Mouse (Mus musculus) hindbrain, embryonic 13.5 days (tissue): ENCODE measurements around the gene Oxsr1. TPM values are rescaled to one million over a fixed set of nuclear protein-coding genes. Genes with fewer than 3 reads are reported as not detected.
"Not testable (repeated sequence)": the region's sequence is repeated elsewhere in the genome, so short reads cannot be mapped to it uniquely, and the experiment has no call there.

Source experiments
- ATAC-seq: fragments of 200-750 bp; cut with Nextera tagmentation; 2 replicates; pipeline ENCODE4 v1.8.0; 2017; ENCODE audit warnings: moderate TSS enrichment; ENCODE audit not compliant: low FRiP score
- H3K27ac ChIP-seq: fragments of 300-500 bp; sonication (generic); 2 replicates; pipeline ENCODE4 v1.5.1; 2015; ENCODE audit warnings: inconsistent platforms, mild to moderate bottlenecking, moderate library complexity
- H3K27me3 ChIP-seq: fragments of 300-500 bp; sonication (generic); 2 replicates; pipeline ENCODE4 v1.6.1; 2015; ENCODE audit warnings: mild to moderate bottlenecking, inconsistent platforms
- H3K36me3 ChIP-seq: fragments of 300-500 bp; sonication (generic); 2 replicates; pipeline ENCODE4 v1.6.1; 2015; ENCODE audit warnings: mild to moderate bottlenecking, inconsistent platforms
- H3K4me1 ChIP-seq: fragments of 300-500 bp; sonication (generic); replicated peaks from 2 replicates; pipeline ENCODE4 v1.6.1; 2015; ENCODE audit warnings: inconsistent platforms
- H3K4me2 ChIP-seq: fragments of 300-500 bp; sonication (generic); 2 replicates; pipeline ENCODE4 v1.6.1; 2015; ENCODE audit warnings: inconsistent platforms, mild to moderate bottlenecking, moderate library complexity
- H3K4me3 ChIP-seq: fragments of 300-500 bp; sonication (generic); 2 replicates; pipeline ENCODE4 v1.5.1; 2015; ENCODE audit warnings: mild to moderate bottlenecking, inconsistent platforms
- H3K9ac ChIP-seq: fragments of 300-500 bp; sonication (generic); 2 replicates; pipeline ENCODE4 v1.6.1; 2015; ENCODE audit warnings: mild to moderate bottlenecking, inconsistent platforms
- H3K9me3 ChIP-seq: fragments of 300-500 bp; sonication (generic); 2 replicates; pipeline ENCODE4 v1.6.1; 2016; ENCODE audit warnings: inconsistent platforms
- WGBS: fragments of 180-500 bp; shearing (Covaris S2); methylation state at CpG from one replicate; pipeline ENCODE4 v1.1.7; 2015; 5-methylcytosine and 5-hydroxymethylcytosine counted together
- polyA plus RNA-seq: library from polyadenylated mRNA; unstranded; fragments of >200 nt; fragmentation: Nextera tagmentation; extraction: Ambion mirVana; gene quantifications from 2 replicates; pipeline ENCODE4 v1.2.1, GENCODE M21; 2015

The Oxsr1 gene
- polyA plus RNA-seq, result 11.8 and 13.0 TPM in 2 replicates

DNA sequence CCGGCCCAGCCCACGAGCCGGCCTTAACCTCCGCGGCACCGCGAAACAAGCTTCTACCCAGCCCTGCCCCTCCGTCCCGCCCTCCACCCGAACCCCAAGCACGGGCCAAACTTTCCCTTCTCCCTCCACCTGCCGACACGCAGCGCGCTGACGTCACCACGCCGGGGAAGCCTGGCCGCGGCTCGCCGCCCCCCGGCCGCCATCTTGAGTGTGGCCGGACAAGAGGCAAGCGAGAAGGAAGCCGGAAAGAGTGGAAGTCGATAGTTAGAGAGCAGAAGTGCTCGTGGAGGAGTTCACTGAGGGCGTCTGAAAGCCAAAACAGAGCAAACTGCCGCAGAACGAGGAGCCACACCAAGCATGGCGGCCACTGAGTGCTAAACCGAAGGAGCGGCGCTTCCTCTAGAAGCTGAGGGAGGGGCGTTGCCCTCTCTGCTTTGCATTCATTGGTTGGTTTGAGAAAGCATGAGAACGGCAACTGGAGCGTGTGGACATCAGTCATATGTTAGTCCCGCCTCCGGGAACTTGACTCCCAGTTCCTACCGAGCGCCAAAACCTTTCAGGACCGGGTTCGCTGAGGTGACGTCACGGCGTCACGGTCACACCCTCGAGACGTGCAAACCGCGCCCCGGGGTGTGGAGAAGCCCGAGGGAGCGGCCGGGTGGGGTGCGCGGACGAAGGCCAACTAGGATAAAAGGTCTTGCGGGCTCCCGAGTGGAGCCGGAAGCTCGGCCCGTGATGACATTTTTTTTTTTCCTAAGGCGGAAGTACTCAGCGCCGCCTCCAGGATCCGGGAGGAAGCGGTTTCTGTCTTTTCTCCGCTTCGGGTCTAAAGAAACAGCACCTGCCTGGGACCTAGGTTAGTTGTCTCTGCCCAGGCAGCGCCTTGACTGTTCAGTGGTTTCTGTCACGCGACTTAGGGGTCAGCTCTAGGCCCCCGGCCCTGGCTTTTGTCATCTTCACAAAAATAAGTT is at the start of gene Oxsr1:
TSS of gene Oxsr1 (minus strand) at position 139 of the 971 bp plus-strand sequence.
- Histone ChIP-seq H3K27me3 (no peaks in the 10 kb centered on the region), H3K27ac (peak within 1 kb of the TSS; percentile 93), H3K4me1 (peaks cover 27% of the 10 kb centered on the region), H3K9ac (peak within 1 kb of the TSS; percentile 93), H3K4me2 (peak within 1 kb of the TSS; percentile 99), H3K4me3 (peak within 1 kb of the TSS; percentile 96), H3K9me3 (no peaks in the 10 kb centered on the region), H3K36me3 (no peaks in the 10 kb centered on the region)
- ATAC-seq, result peak; percentile 98
- under 1% methylated on average over 76 of the region's 76 CpGs for WGBS

DNA sequence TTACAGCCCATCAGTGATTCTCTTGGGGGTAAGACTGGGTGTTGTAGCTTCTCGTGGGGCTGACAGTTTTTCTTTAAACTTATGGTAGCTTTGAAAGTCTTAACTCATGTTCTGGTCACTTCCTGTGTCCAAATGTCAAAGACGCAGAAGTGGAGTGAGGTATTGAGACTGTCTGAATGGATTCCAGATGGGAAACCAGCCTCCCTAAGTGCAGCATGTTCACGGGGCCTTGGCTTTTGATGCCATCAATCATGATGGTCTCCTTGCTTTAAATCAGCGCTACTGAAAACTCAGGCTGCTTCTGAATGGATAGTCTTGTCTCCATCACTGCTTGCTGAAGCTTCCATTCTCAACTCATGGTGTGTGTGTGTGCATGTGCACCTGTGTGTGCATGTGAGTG is 49.0 kb upstream of the Oxsr1 start:
- Histone ChIP-seq H3K36me3 (no peaks in the 10 kb centered on the region), H3K27me3 (no peaks in the 10 kb centered on the region), H3K9ac (no peak overlapping the region), H3K27ac (no peak overlapping the region), H3K4me3 (no peak overlapping the region), H3K4me2 (no peak overlapping the region), H3K9me3 (no peaks in the 10 kb centered on the region), H3K4me1 (no peaks in the 10 kb centered on the region)
- WGBS, result 75% methylated on average over 4 of the region's 4 CpGs
- ATAC-seq, result no peak

DNA sequence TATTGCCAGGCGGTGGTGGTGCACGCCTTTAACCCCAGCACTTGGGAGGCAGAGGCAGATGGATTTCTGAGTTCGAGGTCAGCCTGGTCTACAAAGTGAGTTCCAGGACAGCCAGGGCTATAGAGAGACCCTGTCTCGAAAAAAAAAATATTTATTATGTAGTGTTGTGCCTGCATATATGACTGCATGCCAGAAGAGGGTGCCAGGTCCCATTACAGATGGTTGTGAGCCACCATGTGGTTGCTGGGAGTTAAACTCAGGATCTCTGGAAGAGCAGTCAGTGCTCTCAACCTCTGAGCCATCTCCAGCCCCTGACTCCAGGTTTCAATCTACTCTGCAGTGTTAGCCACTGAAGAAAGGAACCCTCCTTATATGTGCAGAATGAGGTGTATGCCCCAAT is 48.5 kb upstream of the Oxsr1 start:
- H3K27ac ChIP-seq, H3K36me3 ChIP-seq, ATAC-seq, H3K4me3 ChIP-seq, H3K9ac ChIP-seq, H3K4me2 ChIP-seq, H3K4me1 ChIP-seq, H3K9me3 ChIP-seq, H3K27me3 ChIP-seq: not testable (repeated sequence)
- WGBS, result 92% methylated on average over 4 of the region's 4 CpGs

DNA sequence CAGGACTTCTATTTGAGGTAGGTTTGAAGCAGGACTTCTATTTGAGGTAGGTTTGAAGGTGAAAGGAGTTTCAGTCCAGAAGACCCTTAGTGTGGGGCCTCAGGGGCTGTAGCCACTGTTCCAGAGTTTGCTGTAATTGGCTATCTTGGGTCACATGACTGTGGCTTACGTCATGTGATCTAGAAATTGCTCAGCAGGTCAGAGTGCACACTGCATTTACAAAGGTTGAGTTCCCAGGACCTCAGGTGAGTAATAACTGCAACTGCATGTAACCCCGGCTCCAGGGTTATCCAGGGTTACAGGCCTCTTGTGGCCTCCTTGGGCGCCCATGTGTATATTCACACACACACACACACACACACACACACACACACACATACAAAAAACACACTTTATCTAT is 46.1 kb upstream of the Oxsr1 start:
- Histone ChIP-seq H3K9ac (no peak overlapping the region), H3K9me3 (no peaks in the 10 kb centered on the region), H3K4me3 (no peak overlapping the region), H3K36me3 (no peaks in the 10 kb centered on the region), H3K27me3 (no peaks in the 10 kb centered on the region), H3K4me2 (no peak overlapping the region), H3K4me1 (no peaks in the 10 kb centered on the region), H3K27ac (no peak overlapping the region)
- ATAC-seq, result no peak
- WGBS, result 97% methylated on average over 3 of the region's 3 CpGs

DNA sequence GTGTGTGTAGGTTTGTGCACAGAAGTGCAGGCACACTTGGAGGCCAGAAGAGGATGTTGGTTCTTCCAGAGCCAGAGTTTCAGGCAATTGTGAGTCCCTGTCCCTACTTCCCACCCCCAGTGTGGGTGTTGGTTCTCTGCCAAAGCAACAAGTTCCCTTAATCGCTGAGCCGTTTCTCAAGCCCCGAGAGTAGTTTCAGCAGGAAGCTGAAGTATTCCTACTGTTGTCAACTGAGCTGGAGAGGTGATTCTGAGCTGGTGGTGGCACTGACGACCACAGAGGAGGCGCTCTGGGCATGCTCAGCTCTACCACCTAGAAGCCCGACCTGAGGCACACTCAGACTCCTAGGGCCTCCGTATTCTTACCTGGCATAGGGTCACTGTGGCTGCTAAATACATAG is 43.1 kb upstream of the Oxsr1 start, which contains the start of gene Slc22a14:
TSS of gene Slc22a14 (minus strand) at position 270 of the 400 bp plus-strand sequence.
- WGBS, result 83% methylated on average over 7 of the region's 7 CpGs
- no peak for ATAC-seq

DNA sequence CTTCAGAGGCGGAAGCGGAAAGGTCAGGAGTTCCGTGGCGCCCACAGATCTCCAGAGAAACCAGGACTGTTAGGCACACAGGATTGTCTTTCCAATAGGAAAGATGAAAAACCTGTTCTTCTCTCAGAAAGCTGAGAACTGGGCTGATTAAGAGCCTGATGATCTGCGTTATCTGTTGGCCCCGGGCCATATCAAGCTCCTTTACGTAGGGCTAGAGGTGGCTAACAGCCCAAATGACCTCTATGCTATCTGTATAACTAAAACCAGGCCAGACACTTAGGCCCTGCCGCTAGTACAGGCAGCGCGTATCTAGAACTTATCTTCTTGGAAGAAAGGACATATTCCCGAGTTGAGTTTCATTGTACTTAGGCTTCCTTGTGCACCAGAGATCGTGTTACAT is 41.0 kb upstream of the Oxsr1 start:
- no peaks in the 10 kb centered on the region for H3K9me3 ChIP-seq
- no peaks in the 10 kb centered on the region for H3K36me3 ChIP-seq
- ATAC-seq, result no peak
- H3K9ac ChIP-seq, result no peak overlapping the region
- WGBS, result 93% methylated on average over 12 of the region's 12 CpGs
- no peaks in the 10 kb centered on the region for H3K27me3 ChIP-seq
- no peaks in the 10 kb centered on the region for H3K4me1 ChIP-seq
- H3K27ac ChIP-seq, result no peak overlapping the region
- no peak overlapping the region for H3K4me2 ChIP-seq
- no peak overlapping the region for H3K4me3 ChIP-seq

More for the DNA sequence above, 43.1 kb upstream of the Oxsr1 start, which contains the start of gene Slc22a14:
- Histone ChIP-seq H3K9ac (no peak within 1 kb of the TSS), H3K4me2 (no peak within 1 kb of the TSS), H3K4me1 (no peaks in the 10 kb centered on the region), H3K4me3 (no peak within 1 kb of the TSS), H3K27me3 (no peaks in the 10 kb centered on the region), H3K36me3 (no peaks in the 10 kb centered on the region), H3K27ac (no peak within 1 kb of the TSS), H3K9me3 (no peaks in the 10 kb centered on the region)

DNA sequence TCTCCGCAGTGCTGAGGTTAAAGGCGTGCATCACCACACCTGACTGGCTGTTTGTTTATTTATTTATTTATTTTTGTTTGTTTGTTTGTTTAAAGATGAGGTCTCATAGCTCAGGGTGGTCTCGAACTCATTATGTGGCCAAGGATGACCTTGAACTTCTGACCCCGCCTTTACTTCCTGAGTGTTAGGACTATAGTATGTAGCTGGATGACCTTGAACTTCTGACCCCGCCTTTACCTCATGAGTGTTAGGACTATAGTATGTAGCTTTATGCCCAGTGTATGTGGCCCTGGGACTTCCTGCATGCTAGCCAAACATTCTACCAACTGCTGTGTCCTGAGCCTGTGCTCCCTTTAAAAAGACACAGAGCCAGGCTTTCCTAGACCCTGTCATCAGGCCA is 39.2 kb upstream of the Oxsr1 start:
- ATAC-seq, result no peak
- H3K4me2 ChIP-seq, result no peak overlapping the region
- H3K27me3 ChIP-seq, result no peaks in the 10 kb centered on the region
- peaks cover 7% of the 10 kb centered on the region for H3K4me1 ChIP-seq
- no peak overlapping the region for H3K27ac ChIP-seq
- H3K36me3 ChIP-seq, result no peaks in the 10 kb centered on the region
- no peak overlapping the region for H3K4me3 ChIP-seq
- 96% methylated on average over 5 of the region's 5 CpGs for WGBS
- H3K9me3 ChIP-seq, result no peaks in the 10 kb centered on the region
- no peak overlapping the region for H3K9ac ChIP-seq

DNA sequence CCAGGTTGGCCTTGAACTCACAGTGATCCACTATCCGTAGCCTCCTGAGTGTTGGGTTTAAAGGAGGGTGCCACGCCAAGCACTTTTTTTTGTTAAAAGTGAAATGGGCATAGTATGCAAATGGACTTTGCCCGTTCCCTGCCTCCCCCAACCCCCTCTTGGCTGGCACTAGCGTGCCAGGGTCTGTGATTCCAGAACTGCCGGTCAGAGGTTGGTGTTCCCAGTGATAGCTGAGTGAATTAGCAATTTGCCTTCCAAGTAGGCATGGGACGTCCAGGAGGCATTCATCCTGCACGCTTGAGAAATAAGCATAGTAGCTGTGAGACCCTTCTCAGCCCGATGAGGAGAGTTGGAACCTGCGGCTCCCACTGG is 35.8 kb upstream of the Oxsr1 start:
- Histone ChIP-seq H3K27me3 (no peaks in the 10 kb centered on the region), H3K4me3 (peak overlapping the region; percentile 65), H3K9me3 (no peaks in the 10 kb centered on the region), H3K9ac (peak overlapping the region; percentile 81), H3K4me1 (peaks cover 7% of the 10 kb centered on the region), H3K36me3 (no peaks in the 10 kb centered on the region), H3K4me2 (peak overlapping the region; percentile 87), H3K27ac (no peak overlapping the region)
- 45% methylated on average over 9 of the region's 9 CpGs for WGBS
- ATAC-seq, result no peak

DNA sequence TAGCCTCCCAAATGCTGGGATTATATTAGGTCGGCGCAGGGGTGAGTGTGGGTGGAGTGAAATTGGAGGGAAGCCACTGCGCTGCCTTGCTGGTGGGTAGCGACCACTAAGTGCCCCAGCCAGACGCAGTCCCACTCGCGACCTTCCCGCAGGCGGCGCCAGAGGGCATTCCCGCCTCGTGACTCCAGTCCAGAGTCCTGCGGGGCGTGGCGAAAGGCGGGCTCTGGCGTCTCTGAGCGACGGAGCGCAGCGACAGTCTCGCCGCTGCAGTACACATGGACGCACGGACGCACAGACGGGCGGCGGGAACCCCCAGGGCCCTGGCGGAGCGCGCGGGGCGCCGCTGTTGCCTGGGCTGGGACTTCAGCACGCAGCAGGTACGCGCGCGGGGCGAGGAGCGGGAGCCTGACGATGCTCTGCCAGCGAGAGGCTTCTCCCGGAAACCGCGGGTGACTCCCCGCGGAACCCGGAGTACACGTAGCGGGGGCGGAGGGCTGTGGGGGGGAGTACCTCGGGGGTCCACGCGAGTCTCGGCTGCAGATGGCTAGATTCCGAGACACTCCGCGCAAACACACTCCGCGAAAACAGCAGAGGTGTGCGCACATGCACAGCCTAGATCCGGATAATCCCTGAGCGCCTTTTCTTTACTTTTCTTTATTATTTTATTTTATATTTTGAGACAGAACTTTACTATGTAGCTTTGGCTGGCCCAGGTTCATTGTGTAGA is 35.3 kb upstream of the Oxsr1 start, which contains the start of gene Xylb:
TSS of gene Xylb (plus strand) at position 51 of the 727 bp plus-strand sequence.
- WGBS, result 3% methylated on average over 65 of the region's 65 CpGs
- H3K27ac ChIP-seq, result no peak within 1 kb of the TSS
- H3K4me2 ChIP-seq, result peak within 1 kb of the TSS; percentile 87
- H3K27me3 ChIP-seq, result no peaks in the 10 kb centered on the region
- no peaks in the 10 kb centered on the region for H3K36me3 ChIP-seq
- H3K9me3 ChIP-seq, result no peaks in the 10 kb centered on the region
- peak within 1 kb of the TSS; percentile 65 for H3K4me3 ChIP-seq
- H3K9ac ChIP-seq, result peak within 1 kb of the TSS; percentile 81
- peaks cover 7% of the 10 kb centered on the region for H3K4me1 ChIP-seq
- peak; percentile 92 for ATAC-seq

DNA sequence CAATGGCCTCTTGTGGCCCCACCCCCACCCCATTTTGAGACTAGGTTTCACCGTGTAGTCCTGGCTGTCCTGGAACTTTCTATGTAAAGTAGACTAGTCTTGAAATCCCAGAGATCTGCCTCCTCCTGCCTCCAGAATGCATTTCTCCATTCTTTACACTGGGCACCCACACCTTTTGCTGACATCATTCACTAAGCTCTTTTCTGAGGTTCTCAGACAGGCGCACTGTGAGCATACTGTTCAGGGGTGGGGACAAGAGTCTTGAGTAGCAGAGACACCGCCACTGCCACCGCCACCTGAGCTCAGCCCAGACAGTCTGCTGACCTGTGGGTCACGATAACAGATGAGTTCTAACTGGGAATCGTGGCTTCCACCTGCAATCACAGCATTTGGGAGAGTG is 33.7 kb upstream of the Oxsr1 start:
- H3K9ac ChIP-seq, result no peak overlapping the region

DNA sequence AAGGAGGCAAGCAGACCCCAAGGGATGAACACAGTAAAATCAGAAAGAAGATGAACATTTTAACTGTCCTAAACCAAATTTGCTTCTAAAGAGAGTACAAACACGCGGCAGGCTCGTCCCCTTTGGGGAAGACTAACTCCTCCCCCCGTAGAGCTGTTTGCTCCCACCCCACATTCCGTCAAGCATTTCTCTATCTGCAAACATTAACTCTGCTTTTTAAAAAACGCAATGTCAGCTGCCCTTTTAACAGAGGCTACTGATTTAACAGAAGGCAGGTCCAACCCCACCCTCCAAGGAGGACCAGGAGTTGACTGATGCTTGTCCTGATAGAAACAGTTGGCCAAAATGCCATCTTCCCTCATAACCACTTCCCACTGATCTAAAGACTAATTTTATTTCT is 31.7 kb upstream of the Oxsr1 start:
- Histone ChIP-seq H3K27ac (no peak overlapping the region), H3K4me3 (no peak overlapping the region), H3K27me3 (no peaks in the 10 kb centered on the region), H3K36me3 (peaks cover 23% of the 10 kb centered on the region), H3K9me3 (no peaks in the 10 kb centered on the region), H3K4me2 (no peak overlapping the region), H3K4me1 (peaks cover 7% of the 10 kb centered on the region), H3K9ac (no peak overlapping the region)
- 78% methylated on average over 6 of the region's 6 CpGs for WGBS
- ATAC-seq, result no peak

More for the DNA sequence above, 33.7 kb upstream of the Oxsr1 start:
- WGBS, result 79% methylated on average over 6 of the region's 6 CpGs
- Histone ChIP-seq H3K27me3 (no peaks in the 10 kb centered on the region), H3K9me3 (no peaks in the 10 kb centered on the region), H3K36me3 (peaks cover 8% of the 10 kb centered on the region), H3K4me2 (no peak overlapping the region), H3K27ac (no peak overlapping the region), H3K4me1 (peaks cover 7% of the 10 kb centered on the region), H3K4me3 (no peak overlapping the region)
- ATAC-seq, result no peak

DNA sequence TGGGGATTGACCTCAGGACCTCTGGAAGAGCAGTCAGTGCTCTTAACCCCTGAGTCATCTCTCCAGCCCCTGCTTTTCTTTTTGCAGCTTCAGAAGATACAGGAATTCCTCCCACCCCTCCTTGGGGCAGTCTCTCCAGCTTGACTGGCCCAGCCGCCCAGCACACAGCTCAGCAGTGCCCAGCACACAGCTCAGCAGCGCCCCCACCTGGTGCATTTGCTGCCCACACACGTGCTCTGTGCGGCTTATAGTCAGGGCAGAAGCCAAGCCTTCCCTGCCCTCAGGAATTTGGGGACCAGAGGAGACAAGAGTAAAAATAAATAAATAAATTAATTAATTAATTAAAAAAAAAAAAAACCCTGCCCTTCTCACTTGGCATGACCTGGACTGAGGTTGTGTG is 29.8 kb upstream of the Oxsr1 start:
- Histone ChIP-seq H3K4me3 (no peak overlapping the region), H3K4me2 (no peak overlapping the region), H3K9me3 (no peaks in the 10 kb centered on the region), H3K36me3 (peaks cover 39% of the 10 kb centered on the region), H3K9ac (no peak overlapping the region), H3K4me1 (no peaks in the 10 kb centered on the region), H3K27me3 (no peaks in the 10 kb centered on the region), H3K27ac (no peak overlapping the region)
- 24% methylated on average over 4 of the region's 4 CpGs for WGBS
- ATAC-seq, result peak; percentile 49; the same call in 1 of the 2 replicates
